ENCODE assay signal across 8 mouse cellular contexts in genomic region chr17:80729080-80729749, GRCm38 (mm10). TPM values are rescaled to one million over a fixed set of nuclear protein-coding genes. Genes with fewer than 3 reads are reported as not detected.
DNase-seq lines count a peak whose midpoint lies in the region; ATAC-seq and TF ChIP-seq lines count a peak whose summit lies in the region.

No protein-coding gene starts in this region.

- DNase-seq in kidney, adult 2 months: peak; percentile 20
- no peak for DNase-seq in kidney, postnatal 14 days
- peak; percentile 45 for DNase-seq in ZHBTc4 (ENCODE audit: low read depth, low spot score)
- no peak for DNase-seq in heart, postnatal 0 days (ENCODE audit: low spot score)
- peak; percentile 33 for DNase-seq in lung, postnatal 0 days (ENCODE audit: low spot score)
- DNase-seq in adrenal gland, adult 8-10 months: no peak
- no peak for DNase-seq in right cerebral cortex, postnatal 36 days (ENCODE audit: low spot score in 2 of 2)
- no peak for DNase-seq in frontal cortex, postnatal 25 days (ENCODE audit: low spot score in 2 of 2)

- H3K27me3 ChIP-seq in kidney, adult 2 months (replicated peaks; ENCODE audit: control insufficient read depth, insufficient read depth, low read length): no peaks in the 10 kb centered on the region
- no peaks in the 10 kb centered on the region for H3K27me3 ChIP-seq in heart, postnatal 0 days (ENCODE audit: control insufficient read depth, insufficient read depth, low read length)
- no peaks in the 10 kb centered on the region for H3K27me3 ChIP-seq in lung, postnatal 0 days (replicated peaks; ENCODE audit: insufficient read depth, low read length)

- H3K4me1 ChIP-seq in kidney, adult 2 months (ENCODE audit: control insufficient read depth, insufficient read depth, low read length): peaks cover 17% of the 10 kb centered on the region
- peaks cover 28% of the 10 kb centered on the region for H3K4me1 ChIP-seq in heart, postnatal 0 days (ENCODE audit: control insufficient read depth, insufficient read depth)
- peaks cover 10% of the 10 kb centered on the region for H3K4me1 ChIP-seq in lung, postnatal 0 days (ENCODE audit: insufficient read depth, low read depth, low read length)

- TF ChIP-seq CTCF in kidney, adult 2 months (conservative IDR thresholded peaks at IDR 0.05; ENCODE audit: insufficient read depth, insufficient read length, low read depth, low read length): no peak
- TF ChIP-seq CTCF in heart, postnatal 0 days (IDR thresholded peaks at IDR 0.05; ENCODE audit: low read depth): no peak
- TF ChIP-seq CTCF in lung, postnatal 0 days (IDR thresholded peaks at IDR 0.05): no peak

- no peaks in the 10 kb centered on the region for H3K9me3 ChIP-seq in heart, postnatal 0 days (replicated peaks; ENCODE audit: control insufficient read depth, low read length)
- no peaks in the 10 kb centered on the region for H3K9me3 ChIP-seq in lung, postnatal 0 days (ENCODE audit: low read length)

- peak overlapping the region; percentile 86; the same call in 1 of the 2 replicates for H3K4me2 ChIP-seq in heart, postnatal 0 days (ENCODE audit: low read depth, low read length)
- H3K4me2 ChIP-seq in lung, postnatal 0 days (replicated peaks; ENCODE audit: low read depth, low read length): peak overlapping the region; percentile 88; the same call in 1 of the 2 replicates

- H3K36me3 ChIP-seq in kidney, adult 2 months (ENCODE audit: control insufficient read depth, insufficient read depth, low read length): no peaks in the 10 kb centered on the region
- 0 out of 2 replicates have a peak, but pooled peaks cover 4% of the 10 kb centered on the region for H3K36me3 ChIP-seq in heart, postnatal 0 days (replicated peaks; ENCODE audit: control insufficient read depth, insufficient read depth, low read length)
- no peaks in the 10 kb centered on the region for H3K36me3 ChIP-seq in lung, postnatal 0 days (ENCODE audit: insufficient read depth, low read length)

- H3K27ac ChIP-seq in kidney, adult 2 months (ENCODE audit: insufficient read depth, low read depth, low read length): peak overlapping the region; percentile 99
- peak overlapping the region; percentile 96 for H3K27ac ChIP-seq in heart, postnatal 0 days (ENCODE audit: low read depth)
- H3K27ac ChIP-seq in lung, postnatal 0 days (ENCODE audit: low read length): peak overlapping the region; percentile 99

- TF ChIP-seq EP300 in heart, postnatal 0 days (IDR thresholded peaks at IDR 0.05; ENCODE audit: low read depth): no peak
- TF ChIP-seq EP300 in lung, postnatal 0 days (IDR thresholded peaks at IDR 0.05): no peak

- no peak for TF ChIP-seq POLR2A in kidney, adult 2 months (IDR thresholded peaks at IDR 0.05; ENCODE audit: low read depth, low read length)

- no peak for ATAC-seq in heart, postnatal 0 days (ENCODE audit: insufficient read depth, low read depth)
- ATAC-seq in lung, postnatal 0 days: no peak

- WGBS in kidney, adult 2 months: 35% methylated on average over 9 of the region's 9 CpGs
- WGBS in heart, postnatal 0 days: 32% methylated on average over 9 of the region's 9 CpGs
- 12% methylated on average over 9 of the region's 9 CpGs for WGBS in lung, postnatal 0 days

- no peak overlapping the region; the same call in 1 of the 2 replicates for H3K4me3 ChIP-seq in kidney, adult 2 months (ENCODE audit: insufficient read depth, low read depth, low read length)
- H3K4me3 ChIP-seq in heart, postnatal 0 days (ENCODE audit: low read depth, low read length): no peak overlapping the region
- H3K4me3 ChIP-seq in lung, postnatal 0 days (ENCODE audit: low read depth, low read length): peak overlapping the region; percentile 95; the same call in 1 of the 2 replicates

- H3K9ac ChIP-seq in heart, postnatal 0 days (replicated peaks; ENCODE audit: low read depth, low read length): peak overlapping the region; percentile 84; the same call in 1 of the 2 replicates
- peak overlapping the region; percentile 20; the same call in 1 of the 2 replicates for H3K9ac ChIP-seq in lung, postnatal 0 days (replicated peaks; ENCODE audit: low read depth)

RNA-seq across cellular contexts. Expression of gene Map4k3, which starts 0.9 kb away (rescaled TPM):
- polyA plus RNA-seq in kidney, adult 2 months (2012; rRNA removed): 16.4 and 19.4 TPM in 2 replicates
- 38.0 and 44.4 TPM in 2 replicates for total RNA-seq in heart, postnatal 0 days (2014; rRNA removed; ENCODE audit: low replicate concordance)
- polyA plus RNA-seq in heart, postnatal 0 days (2015; fragmentation: Nextera tagmentation; extraction: Ambion mirVana): 14.2 and 16.7 TPM in 2 replicates
- 37.5 and 44.2 TPM in 2 replicates for polyA plus RNA-seq in lung, postnatal 0 days (2015; fragmentation: Nextera tagmentation; extraction: Ambion mirVana)
- total RNA-seq in adrenal gland, adult 8-10 months (2022): 10 to 100 TPM; 41.2 to 71.9 (median 51.9) TPM

Comparison
In these comparisons a context has a peak if more than half of its experiments do, and no peak if none do; other contexts are left out.
1. DNase-seq: peak in kidney, adult 2 months (single experiment), ZHBTc4 (single experiment) and lung, postnatal 0 days (single experiment); none in kidney, postnatal 14 days (single experiment), heart, postnatal 0 days (single experiment), adrenal gland, adult 8-10 months (single experiment), right cerebral cortex, postnatal 36 days (0 of 2) and frontal cortex, postnatal 25 days (0 of 2).
2. Peak in every context shown above with its lines, with median percentiles within 50 percentile points of each other: H3K27ac ChIP-seq.